Mouse (Mus musculus): Measurements from ENCODE around the gene Setx. TPM values are rescaled to one million over a fixed set of nuclear protein-coding genes. Genes with fewer than 3 reads are reported as not detected.
A peak's percentile ranks its signal among the peaks of the same experiment; 100 is the strongest.
"Not testable (repeated sequence)": the region's sequence is repeated elsewhere in the genome, so short reads cannot be mapped to it uniquely, and the experiment has no call there.

The Setx gene
- polyA plus RNA-seq (2015; fragmentation: Nextera tagmentation; extraction: Ambion mirVana), result 5.7 and 7.6 TPM in 2 replicates

- H3K4me3 ChIP-seq (ENCODE audit: low read length), result peak within 1 kb of the TSS; percentile 93
- ATAC-seq (replicated peaks; ENCODE audit: extremely low read depth, insufficient read depth, low FRiP score), result no peak
- WGBS, result 68% methylated on average over 14 of the region's 14 CpGs
- H3K9ac ChIP-seq (ENCODE audit: low read length), result peak within 1 kb of the TSS; percentile 93
- peak within 1 kb of the TSS; percentile 97 for H3K27ac ChIP-seq (ENCODE audit: low read length)
- no peaks in the 10 kb centered on the region for H3K27me3 ChIP-seq (ENCODE audit: control insufficient read depth, insufficient read depth, low read length)
- no peaks in the 10 kb centered on the region for H3K9me3 ChIP-seq (replicated peaks; ENCODE audit: control insufficient read depth, low read length)
- H3K4me2 ChIP-seq (ENCODE audit: low read depth, low read length), result peak within 1 kb of the TSS; percentile 89
- peaks cover 6% of the 10 kb centered on the region for H3K36me3 ChIP-seq (ENCODE audit: control insufficient read depth, insufficient read depth)
- H3K4me1 ChIP-seq (ENCODE audit: control insufficient read depth, insufficient read depth, low read length), result peaks cover 5% of the 10 kb centered on the region
Observed at GRCm38 (mm10) chr2:29123907-29124569, at the start of gene Setx. Setx (plus strand) TSS chr2:29124181.

GRCm38 (mm10) chr2:29074676-29075075, 49.3 kb upstream of the Setx start:
- Histone ChIP-seq H3K4me2 (ENCODE audit: low read depth, low read length) (no peak overlapping the region), H3K36me3 (ENCODE audit: control insufficient read depth, insufficient read depth) (peaks cover 67% of the 10 kb centered on the region), H3K4me1 (ENCODE audit: control insufficient read depth, insufficient read depth, low read length) (no peaks in the 10 kb centered on the region), H3K27ac (ENCODE audit: low read length) (no peak overlapping the region), H3K27me3 (ENCODE audit: control insufficient read depth, insufficient read depth, low read length) (no peaks in the 10 kb centered on the region), H3K9me3 (replicated peaks; ENCODE audit: control insufficient read depth, low read length) (no peaks in the 10 kb centered on the region), H3K9ac (ENCODE audit: low read length) (no peak overlapping the region), H3K4me3 (ENCODE audit: low read length) (no peak overlapping the region)
- no peak for ATAC-seq (replicated peaks; ENCODE audit: extremely low read depth, insufficient read depth, low FRiP score)
- WGBS, result 88% methylated on average over 7 of the region's 7 CpGs

- no peak overlapping the region for H3K4me3 ChIP-seq (ENCODE audit: low read length)
- no peak overlapping the region for H3K9ac ChIP-seq (ENCODE audit: low read length)
- ATAC-seq (replicated peaks; ENCODE audit: extremely low read depth, insufficient read depth, low FRiP score), result no peak
- H3K36me3 ChIP-seq (ENCODE audit: control insufficient read depth, insufficient read depth), result peaks cover 71% of the 10 kb centered on the region
- no peaks in the 10 kb centered on the region for H3K9me3 ChIP-seq (replicated peaks; ENCODE audit: control insufficient read depth, low read length)
- no peak overlapping the region for H3K4me2 ChIP-seq (ENCODE audit: low read depth, low read length)
- H3K27ac ChIP-seq (ENCODE audit: low read length), result peak overlapping the region; percentile 37; the same call in 1 of the 2 replicates
- no peaks in the 10 kb centered on the region for H3K27me3 ChIP-seq (ENCODE audit: control insufficient read depth, insufficient read depth, low read length)
- 74% methylated on average over 11 of the region's 11 CpGs for WGBS
- H3K4me1 ChIP-seq (ENCODE audit: control insufficient read depth, insufficient read depth, low read length), result no peaks in the 10 kb centered on the region
Observed at GRCm38 (mm10) chr2:29075331-29076070, 48.5 kb upstream of the Setx start.

DNA sequence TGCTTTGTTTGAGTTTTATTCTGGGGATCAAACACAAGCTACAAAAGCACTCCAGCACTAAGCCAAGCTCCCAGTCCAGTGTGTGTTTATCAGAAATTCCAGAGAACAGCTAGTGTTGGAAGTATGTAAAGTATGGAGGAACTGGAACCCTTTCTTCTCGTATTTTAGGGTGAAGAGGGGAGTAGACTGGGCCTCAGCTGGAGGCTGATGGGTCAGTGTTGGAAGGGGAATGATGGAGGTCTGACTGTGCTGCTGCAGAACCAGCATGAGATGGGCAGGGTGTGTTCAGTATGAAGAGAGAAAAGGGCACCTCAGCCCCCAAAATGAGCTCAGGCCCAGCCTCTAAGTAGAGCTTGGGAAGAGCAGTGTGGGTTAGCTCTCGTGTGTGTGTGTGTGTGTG, 47.8 kb upstream of the Setx start:
- Histone ChIP-seq H3K27ac (ENCODE audit: low read length) (no peak overlapping the region), H3K9ac (ENCODE audit: low read length) (no peak overlapping the region), H3K36me3 (ENCODE audit: control insufficient read depth, insufficient read depth) (peaks cover 71% of the 10 kb centered on the region), H3K4me2 (ENCODE audit: low read depth, low read length) (no peak overlapping the region), H3K27me3 (ENCODE audit: control insufficient read depth, insufficient read depth, low read length) (no peaks in the 10 kb centered on the region), H3K4me1 (ENCODE audit: control insufficient read depth, insufficient read depth, low read length) (no peaks in the 10 kb centered on the region), H3K9me3 (replicated peaks; ENCODE audit: control insufficient read depth, low read length) (no peaks in the 10 kb centered on the region), H3K4me3 (ENCODE audit: low read length) (no peak overlapping the region)
- ATAC-seq (replicated peaks; ENCODE audit: extremely low read depth, insufficient read depth, low FRiP score), result no peak
- 66% methylated on average over 2 of the region's 2 CpGs for WGBS

DNA sequence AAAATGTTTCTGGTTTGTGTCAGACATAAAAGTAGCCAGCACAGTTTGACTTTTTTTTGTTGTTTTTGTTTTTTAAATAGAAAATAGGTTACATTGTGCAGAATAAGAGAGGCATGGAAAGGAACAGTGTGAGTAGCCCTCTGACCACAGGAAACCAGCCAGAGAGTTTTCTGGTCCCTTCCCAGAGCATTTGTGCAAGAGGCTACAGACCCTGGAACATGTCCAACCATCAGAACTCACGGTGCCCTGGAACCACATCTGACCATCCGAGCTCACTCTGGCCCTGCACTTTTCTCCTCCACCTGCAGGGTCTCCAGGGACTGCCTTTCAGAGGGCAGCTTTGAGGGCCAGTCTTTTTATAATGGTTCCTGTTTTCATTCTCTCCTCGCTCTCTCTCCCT, 42.0 kb upstream of the Setx start:
- H3K36me3 ChIP-seq (ENCODE audit: control insufficient read depth, insufficient read depth), result peaks cover 61% of the 10 kb centered on the region
- WGBS, result 57% methylated on average over 3 of the region's 3 CpGs
- H3K27me3 ChIP-seq (ENCODE audit: control insufficient read depth, insufficient read depth, low read length), result no peaks in the 10 kb centered on the region
- H3K9me3 ChIP-seq (replicated peaks; ENCODE audit: control insufficient read depth, low read length), result no peaks in the 10 kb centered on the region
- H3K9ac ChIP-seq (ENCODE audit: low read length), result no peak overlapping the region
- ATAC-seq (replicated peaks; ENCODE audit: extremely low read depth, insufficient read depth, low FRiP score), result no peak
- H3K4me3 ChIP-seq (ENCODE audit: low read length), result no peak overlapping the region
- no peak overlapping the region for H3K27ac ChIP-seq (ENCODE audit: low read length)
- H3K4me2 ChIP-seq (ENCODE audit: low read depth, low read length), result no peak overlapping the region
- H3K4me1 ChIP-seq (ENCODE audit: control insufficient read depth, insufficient read depth, low read length), result no peaks in the 10 kb centered on the region

- peaks cover 32% of the 10 kb centered on the region for H3K36me3 ChIP-seq (ENCODE audit: control insufficient read depth, insufficient read depth)
- ATAC-seq (replicated peaks; ENCODE audit: extremely low read depth, insufficient read depth, low FRiP score), result no peak
Observed at GRCm38 (mm10) chr2:29086026-29086425, 38.0 kb upstream of the Setx start.

GRCm38 (mm10) chr2:29089276-29089675, 34.7 kb upstream of the Setx start:
- peaks cover 21% of the 10 kb centered on the region for H3K36me3 ChIP-seq (ENCODE audit: control insufficient read depth, insufficient read depth)
- not testable (repeated sequence) for H3K4me2 ChIP-seq (ENCODE audit: low read depth, low read length); H3K4me3 ChIP-seq (ENCODE audit: low read length); H3K4me1 ChIP-seq (ENCODE audit: control insufficient read depth, insufficient read depth, low read length); H3K9me3 ChIP-seq (replicated peaks; ENCODE audit: control insufficient read depth, low read length); H3K27me3 ChIP-seq (ENCODE audit: control insufficient read depth, insufficient read depth, low read length); H3K9ac ChIP-seq (ENCODE audit: low read length); ATAC-seq (replicated peaks; ENCODE audit: extremely low read depth, insufficient read depth, low FRiP score); H3K27ac ChIP-seq (ENCODE audit: low read length)
- WGBS, result 88% methylated on average over 6 of the region's 6 CpGs

More at GRCm38 (mm10) chr2:29086026-29086425, 38.0 kb upstream of the Setx start:
- Histone ChIP-seq H3K4me2 (ENCODE audit: low read depth, low read length) (no peak overlapping the region), H3K9ac (ENCODE audit: low read length) (no peak overlapping the region), H3K4me3 (ENCODE audit: low read length) (no peak overlapping the region), H3K9me3 (replicated peaks; ENCODE audit: control insufficient read depth, low read length) (no peaks in the 10 kb centered on the region), H3K27me3 (ENCODE audit: control insufficient read depth, insufficient read depth, low read length) (no peaks in the 10 kb centered on the region), H3K27ac (ENCODE audit: low read length) (no peak overlapping the region), H3K4me1 (ENCODE audit: control insufficient read depth, insufficient read depth, low read length) (no peaks in the 10 kb centered on the region)
- WGBS, result 93% methylated on average over 7 of the region's 7 CpGs

DNA sequence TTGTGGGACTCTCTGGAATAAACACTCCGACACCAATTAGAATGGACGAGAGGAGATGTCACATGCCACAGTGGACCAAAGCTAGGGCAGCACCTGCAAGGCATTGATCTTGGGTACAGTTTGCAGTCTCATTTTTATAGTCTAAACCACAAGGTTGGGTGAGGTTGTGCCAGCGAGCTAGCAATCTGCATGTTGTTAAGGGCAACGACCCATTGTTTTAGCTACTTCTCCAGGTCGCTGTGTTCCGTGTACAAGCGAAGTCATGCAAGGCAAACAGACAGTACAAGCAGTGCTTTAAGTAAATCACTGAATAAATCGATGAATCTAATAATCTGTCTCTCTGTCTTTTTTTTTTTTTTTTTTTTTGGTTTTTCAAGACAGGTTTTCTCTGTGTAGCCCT, 28.3 kb upstream of the Setx start:
- H3K9me3 ChIP-seq (replicated peaks; ENCODE audit: control insufficient read depth, low read length), result no peaks in the 10 kb centered on the region
- H3K36me3 ChIP-seq (ENCODE audit: control insufficient read depth, insufficient read depth), result no peaks in the 10 kb centered on the region
- H3K4me2 ChIP-seq (ENCODE audit: low read depth, low read length), result no peak overlapping the region
- no peaks in the 10 kb centered on the region for H3K27me3 ChIP-seq (ENCODE audit: control insufficient read depth, insufficient read depth, low read length)
- 85% methylated on average over 8 of the region's 8 CpGs for WGBS
- ATAC-seq (replicated peaks; ENCODE audit: extremely low read depth, insufficient read depth, low FRiP score), result no peak
- H3K4me1 ChIP-seq (ENCODE audit: control insufficient read depth, insufficient read depth, low read length), result no peaks in the 10 kb centered on the region
- no peak overlapping the region for H3K27ac ChIP-seq (ENCODE audit: low read length)
- no peak overlapping the region for H3K9ac ChIP-seq (ENCODE audit: low read length)
- H3K4me3 ChIP-seq (ENCODE audit: low read length), result no peak overlapping the region

DNA sequence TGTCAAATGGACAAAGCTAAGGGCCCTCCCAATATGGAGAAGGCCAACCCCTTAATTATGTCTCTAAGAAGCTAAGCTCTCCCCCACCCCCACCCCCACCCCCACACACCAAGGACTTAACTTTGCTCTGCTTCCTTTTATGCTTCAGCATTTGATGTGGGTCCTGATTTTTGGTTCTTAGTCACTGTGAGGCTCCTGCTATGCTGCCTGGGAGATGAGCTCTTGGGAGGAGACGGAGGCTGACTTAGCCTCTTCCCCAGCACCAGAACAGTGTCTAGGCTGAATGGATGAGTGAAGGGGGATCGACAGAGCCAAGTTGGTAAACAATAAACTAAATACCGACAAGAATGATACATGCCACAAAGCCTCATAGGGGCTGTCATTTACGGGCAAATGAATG, 27.2 kb upstream of the Setx start:
- no peaks in the 10 kb centered on the region for H3K9me3 ChIP-seq (replicated peaks; ENCODE audit: control insufficient read depth, low read length)
- H3K27me3 ChIP-seq (ENCODE audit: control insufficient read depth, insufficient read depth, low read length), result no peaks in the 10 kb centered on the region
- no peak for ATAC-seq (replicated peaks; ENCODE audit: extremely low read depth, insufficient read depth, low FRiP score)
- H3K4me2 ChIP-seq (ENCODE audit: low read depth, low read length), result no peak overlapping the region
- H3K4me1 ChIP-seq (ENCODE audit: control insufficient read depth, insufficient read depth, low read length), result no peaks in the 10 kb centered on the region
- no peak overlapping the region for H3K27ac ChIP-seq (ENCODE audit: low read length)
- H3K9ac ChIP-seq (ENCODE audit: low read length), result no peak overlapping the region
- H3K4me3 ChIP-seq (ENCODE audit: low read length), result no peak overlapping the region
- 72% methylated on average over 4 of the region's 4 CpGs for WGBS
- H3K36me3 ChIP-seq (ENCODE audit: control insufficient read depth, insufficient read depth), result no peaks in the 10 kb centered on the region

Data from heart, embryonic 16.5 days (tissue).